Mouse (Mus musculus) stomach, postnatal 0 days (tissue): ENCODE measurements at regions not wholly inside any gene's neighbourhood (a gene's known extent, or its start where the extent isn't known, plus 50 kb on each side); places are given as distances from the start of the nearest gene placed in this dataset.
A peak's percentile ranks its signal among the peaks of the same experiment; 100 is the strongest.

Experiments
- ATAC-seq: fragments of 200-750 bp; cut with Nextera tagmentation; 2 replicates; pipeline ENCODE4 v1.8.0; 2017; ENCODE audit not compliant: low FRiP score, low TSS enrichment
- DNase-seq: peaks from one replicate; pipeline ENCODE4 v3.0.0-alpha.2; 2016; ENCODE audit warnings: low spot score
- H3K27ac ChIP-seq: fragments of 300-500 bp; sonication (generic); replicated peaks from 2 replicates; pipeline ENCODE4 v1.5.1; 2014; ENCODE audit warnings: mild to moderate bottlenecking, control low read depth
- H3K27me3 ChIP-seq: fragments of 300-500 bp; sonication (generic); 2 replicates; pipeline ENCODE4 v1.6.1; 2014; ENCODE audit warnings: low read length; ENCODE audit not compliant: control insufficient read depth, insufficient read depth
- H3K36me3 ChIP-seq: fragments of 300-500 bp; sonication (generic); 2 replicates; pipeline ENCODE4 v1.6.1; 2014; ENCODE audit warnings: low read length, mixed read lengths; ENCODE audit not compliant: control insufficient read depth, insufficient read depth
- H3K4me1 ChIP-seq: fragments of 300-500 bp; sonication (generic); replicated peaks from 2 replicates; pipeline ENCODE4 v1.6.1; 2014; ENCODE audit warnings: antibody characterized with exemption; ENCODE audit not compliant: control insufficient read depth, insufficient read depth
- H3K4me2 ChIP-seq: fragments of 300-500 bp; sonication (generic); replicated peaks from 2 replicates; pipeline ENCODE4 v1.6.1; 2014; ENCODE audit warnings: low read depth, mild to moderate bottlenecking, control low read depth, moderate library complexity
- H3K4me3 ChIP-seq: fragments of 300-500 bp; sonication (generic); 2 replicates; pipeline ENCODE4 v1.5.1; 2014; ENCODE audit warnings: low read depth, low read length, control low read depth
- H3K9ac ChIP-seq: fragments of 300-500 bp; sonication (generic); 2 replicates; pipeline ENCODE4 v1.6.1; 2014; ENCODE audit warnings: mild to moderate bottlenecking, low read length, control low read depth, mixed read lengths
- H3K9me3 ChIP-seq: fragments of 300-500 bp; sonication (generic); 2 replicates; pipeline ENCODE4 v1.6.1; 2016; ENCODE audit warnings: low read length; ENCODE audit not compliant: control insufficient read depth
- CTCF ChIP-seq: IDR thresholded peaks from 2 replicates; pipeline ENCODE4 v1.5.1; 2016; ENCODE audit warnings: antibody characterized with exemption, low read depth, mild to moderate bottlenecking, moderate library complexity
- EP300 ChIP-seq: optimal IDR thresholded peaks from 2 replicates; pipeline ENCODE3; 2016; ENCODE audit warnings: antibody characterized with exemption
- WGBS: fragments of 180-500 bp; shearing (Covaris S2); extraction: QIAGEN DNeasy Blood & Tissue Kit; methylation state at CpG from one replicate; pipeline ENCODE4 v1.1.7; 2014; 5-methylcytosine and 5-hydroxymethylcytosine counted together

DNA sequence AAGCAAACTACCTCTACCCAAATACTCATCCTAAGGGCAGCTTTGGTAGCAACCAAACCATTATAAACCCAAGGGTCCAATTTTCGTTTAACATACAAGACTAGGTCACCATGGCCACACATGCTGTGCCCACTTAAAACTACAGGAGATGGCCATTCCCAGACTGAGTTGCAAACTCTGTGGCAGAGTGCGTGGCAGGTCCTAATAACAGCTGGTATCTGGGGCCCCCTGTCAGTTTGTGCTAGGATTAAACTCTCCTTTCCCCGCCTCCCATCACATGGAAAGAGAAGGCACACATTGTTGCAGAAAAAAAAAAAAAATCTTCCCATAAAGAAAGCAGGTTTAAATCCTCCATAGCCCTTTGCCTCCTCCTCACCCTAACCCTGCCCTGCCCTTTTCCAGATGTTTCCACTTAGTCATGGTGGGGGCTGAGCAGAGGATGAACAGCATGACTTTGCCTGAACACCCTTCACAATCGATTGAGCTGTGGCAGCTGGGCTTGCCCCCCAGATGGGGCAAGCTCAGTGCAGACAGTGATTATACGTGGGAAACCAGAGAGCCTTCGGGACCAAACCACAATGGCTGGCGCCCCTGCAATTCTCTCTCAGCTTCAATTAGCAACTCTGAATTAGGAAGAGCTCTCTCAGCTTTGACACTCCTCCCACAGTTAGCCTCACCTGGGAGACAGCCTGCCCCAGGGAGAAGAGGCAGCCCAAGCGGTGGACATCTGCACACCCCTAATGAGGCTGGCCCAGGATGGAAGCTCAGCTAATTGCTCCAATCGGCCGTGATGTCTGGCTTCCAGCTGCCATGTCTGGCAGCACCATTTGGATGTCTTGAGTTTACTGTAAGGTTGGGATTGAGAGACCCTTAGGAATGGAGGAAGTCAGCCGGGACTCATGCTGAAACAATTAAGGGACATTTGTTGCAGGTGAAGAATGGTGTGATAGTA, 365.9 kb downstream of the Tns1 start:
- no peak for TF ChIP-seq EP300
- no peak for TF ChIP-seq CTCF
- Histone ChIP-seq H3K36me3 (no peaks in the 10 kb centered on the region), H3K9ac (no peak overlapping the region), H3K4me3 (no peak overlapping the region), H3K9me3 (no peaks in the 10 kb centered on the region), H3K4me1 (no peaks in the 10 kb centered on the region), H3K27ac (no peak overlapping the region), H3K27me3 (no peaks in the 10 kb centered on the region), H3K4me2 (no peak overlapping the region)
- WGBS, result 48% methylated on average over 11 of the region's 11 CpGs
- DNase-seq, result no peak
- no peak for ATAC-seq

DNA sequence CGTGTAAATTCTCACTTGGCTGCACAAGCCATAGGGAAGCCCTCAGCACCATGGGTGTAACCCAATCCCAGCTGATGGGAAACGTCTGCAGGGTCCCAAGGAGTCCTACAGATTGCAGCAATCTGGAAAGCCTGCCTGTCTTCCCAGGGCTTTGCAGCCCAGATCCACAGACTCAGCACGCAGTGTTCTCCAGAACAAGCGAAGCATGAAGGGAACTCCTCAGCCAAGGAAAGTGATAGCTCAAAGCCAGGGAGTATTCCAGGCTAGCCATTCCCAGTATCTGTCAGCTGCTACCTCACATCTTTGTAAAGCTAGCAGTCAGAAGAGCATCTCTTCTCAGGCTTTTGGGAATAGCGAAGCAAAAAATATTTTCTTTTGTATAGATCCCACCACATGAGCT, 368.5 kb downstream of the Tns1 start:
- Histone ChIP-seq H3K36me3 (no peaks in the 10 kb centered on the region), H3K4me2 (no peak overlapping the region), H3K27me3 (no peaks in the 10 kb centered on the region), H3K27ac (no peak overlapping the region), H3K4me3 (no peak overlapping the region), H3K9me3 (no peaks in the 10 kb centered on the region), H3K9ac (no peak overlapping the region), H3K4me1 (no peaks in the 10 kb centered on the region)
- DNase-seq, result no peak
- 68% methylated on average over 5 of the region's 5 CpGs for WGBS
- no peak for TF ChIP-seq CTCF
- no peak for TF ChIP-seq EP300
- ATAC-seq, result no peak; the same call in 1 of the 2 replicates

DNA sequence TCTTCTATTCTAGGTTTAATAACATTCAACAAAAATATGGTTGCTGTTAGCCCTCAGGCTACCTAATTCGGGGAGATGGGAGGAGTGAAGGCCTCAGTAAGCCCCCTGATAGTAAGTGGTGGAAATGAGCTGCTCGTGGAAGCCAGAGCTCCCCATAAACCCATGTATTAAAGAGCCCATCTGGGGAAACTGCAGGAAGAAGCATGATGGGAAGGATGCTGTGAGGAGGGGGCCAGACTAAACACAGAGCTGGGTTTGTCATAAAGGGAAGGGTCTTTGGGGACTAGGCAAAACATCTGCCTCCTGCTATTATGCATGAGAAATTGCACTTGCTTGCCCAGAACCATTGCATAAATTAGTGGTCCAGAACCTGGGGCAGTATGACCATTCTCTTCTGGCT, 369.3 kb downstream of the Tns1 start:
- WGBS, result 78% methylated on average over 2 of the region's 2 CpGs
- Histone ChIP-seq H3K4me1 (no peaks in the 10 kb centered on the region), H3K4me3 (no peak overlapping the region), H3K9me3 (no peaks in the 10 kb centered on the region), H3K4me2 (no peak overlapping the region), H3K36me3 (no peaks in the 10 kb centered on the region), H3K27ac (no peak overlapping the region), H3K27me3 (no peaks in the 10 kb centered on the region), H3K9ac (no peak overlapping the region)
- no peak for TF ChIP-seq EP300
- TF ChIP-seq CTCF, result no peak
- ATAC-seq, result no peak
- no peak for DNase-seq

DNA sequence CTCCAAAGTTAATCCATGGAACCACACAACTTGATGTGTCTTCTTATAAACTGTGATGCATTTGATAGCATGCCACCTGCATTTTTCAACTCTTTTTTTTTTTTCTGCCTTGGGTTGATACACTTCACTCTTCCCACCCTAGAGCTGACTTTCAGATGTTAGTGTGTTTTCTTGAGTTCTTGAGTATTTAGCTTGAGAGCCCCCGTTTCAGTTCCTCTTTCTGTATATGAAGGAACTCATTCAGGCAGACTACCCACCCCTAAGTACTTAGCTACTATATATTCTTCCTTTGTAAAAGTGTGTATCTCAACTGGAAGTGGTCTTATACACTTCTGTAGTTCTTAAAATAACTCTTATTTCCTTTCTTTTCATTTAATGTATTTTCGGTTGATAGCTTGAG, 371.1 kb downstream of the Tns1 start:
- H3K4me1 ChIP-seq, result no peaks in the 10 kb centered on the region
- H3K9me3 ChIP-seq, result no peaks in the 10 kb centered on the region
- H3K27ac ChIP-seq, result no peak overlapping the region
- TF ChIP-seq CTCF, result no peak
- no peak for TF ChIP-seq EP300
- H3K36me3 ChIP-seq, result no peaks in the 10 kb centered on the region
- no peak overlapping the region for H3K4me3 ChIP-seq
- WGBS, result 77% methylated on average over 2 of the region's 2 CpGs
- no peak overlapping the region for H3K4me2 ChIP-seq
- H3K9ac ChIP-seq, result no peak overlapping the region
- ATAC-seq, result no peak
- DNase-seq, result no peak
- no peaks in the 10 kb centered on the region for H3K27me3 ChIP-seq

DNA sequence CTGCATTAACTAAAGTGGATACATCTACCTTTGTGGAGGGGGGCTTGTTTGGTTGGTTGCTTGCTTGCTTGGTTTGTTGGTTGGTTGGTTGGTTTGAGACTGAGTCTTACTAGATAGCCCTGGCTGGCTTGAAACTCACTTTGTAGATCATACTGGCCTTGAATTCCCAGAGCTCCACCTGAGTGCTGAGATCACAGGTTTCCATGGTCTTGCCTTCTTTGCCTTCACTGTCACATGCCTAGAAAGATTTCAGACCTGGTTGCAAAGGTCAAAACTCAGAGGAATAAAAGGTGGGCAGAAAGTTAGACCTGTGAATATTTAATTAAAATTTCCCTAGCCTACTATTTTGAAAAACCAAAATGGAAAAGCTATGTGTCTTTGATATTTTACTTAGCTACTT, 375.5 kb downstream of the Tns1 start:
- Histone ChIP-seq H3K27ac (no peak overlapping the region), H3K4me2 (no peak overlapping the region), H3K27me3 (no peaks in the 10 kb centered on the region), H3K4me3 (no peak overlapping the region), H3K4me1 (no peaks in the 10 kb centered on the region), H3K9me3 (no peaks in the 10 kb centered on the region), H3K9ac (no peak overlapping the region), H3K36me3 (no peaks in the 10 kb centered on the region)
- ATAC-seq, result no peak
- TF ChIP-seq CTCF, result no peak
- no peak for TF ChIP-seq EP300
- DNase-seq, result no peak

DNA sequence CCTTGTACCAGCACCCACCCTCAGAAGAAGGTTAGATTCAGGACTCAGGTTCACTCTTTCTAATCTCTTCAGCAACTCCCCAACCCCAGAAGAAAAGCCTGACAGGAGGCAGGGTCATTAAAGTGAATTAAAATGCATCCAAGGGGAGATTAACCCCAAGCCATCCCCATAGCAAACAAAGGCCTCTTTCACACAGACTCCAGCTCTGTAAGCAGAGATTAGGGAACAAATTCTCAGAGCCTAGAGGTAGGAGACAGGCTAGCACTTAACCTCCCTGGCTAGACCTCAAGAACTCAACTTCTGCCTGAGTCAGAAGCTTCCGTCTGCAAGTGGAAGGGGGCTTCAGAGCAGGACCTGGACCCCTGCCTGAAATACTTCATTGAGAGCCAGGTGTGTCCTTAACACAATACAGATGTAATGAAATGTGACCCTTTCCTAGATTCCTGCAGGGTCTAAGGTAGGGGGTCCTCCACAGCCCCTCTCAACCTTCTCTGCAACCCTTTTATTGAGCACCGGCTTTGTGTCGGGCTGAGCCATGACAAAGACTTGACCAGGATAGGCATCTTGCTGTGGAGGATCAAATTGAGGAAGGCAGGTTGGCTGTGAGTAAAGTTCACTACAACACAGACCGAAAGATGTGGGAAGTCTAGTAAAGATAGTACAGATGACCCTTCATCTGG, 379.6 kb downstream of the Tns1 start:
- TF ChIP-seq CTCF (no peak), EP300 (no peak)
- Histone ChIP-seq H3K9me3 (no peaks in the 10 kb centered on the region), H3K4me3 (no peak overlapping the region), H3K9ac (no peak overlapping the region), H3K4me2 (no peak overlapping the region), H3K27ac (peak overlapping the region; percentile 41; the same call in 1 of the 2 replicates), H3K4me1 (no peaks in the 10 kb centered on the region), H3K36me3 (no peaks in the 10 kb centered on the region), H3K27me3 (no peaks in the 10 kb centered on the region)
- WGBS, result 67% methylated on average over 4 of the region's 4 CpGs
- ATAC-seq (no peak), DNase-seq (no peak)
